Mouse (Mus musculus) midbrain, embryonic 14.5 days (tissue): ENCODE measurements at regions not wholly inside any gene's neighbourhood (a gene's known extent, or its start where the extent isn't known, plus 50 kb on each side); places are given as distances from the start of the nearest gene placed in this dataset.

Source experiments
- ATAC-seq: fragments of 200-750 bp; cut with Nextera tagmentation; 2 replicates; pipeline ENCODE4 v1.8.0; 2017; ENCODE audit warnings: moderate number of reproducible peaks, moderate library complexity; ENCODE audit not compliant: low FRiP score, low TSS enrichment
- DNase-seq: peaks from one replicate; pipeline ENCODE4 v3.0.0-alpha.2; 2015
- H3K27ac ChIP-seq: fragments of 300-500 bp; sonication (generic); replicated peaks from 2 replicates; pipeline ENCODE4 v1.5.1; 2014; ENCODE audit warnings: mild to moderate bottlenecking, low read depth, low read length, moderate library complexity
- H3K27me3 ChIP-seq: fragments of 300-500 bp; sonication (generic); 2 replicates; pipeline ENCODE4 v1.6.1; 2014; ENCODE audit warnings: low read length, control low read depth, mixed read lengths; ENCODE audit not compliant: control insufficient read depth, insufficient read depth
- H3K36me3 ChIP-seq: fragments of 300-500 bp; sonication (generic); 2 replicates; pipeline ENCODE4 v1.6.1; 2014; ENCODE audit warnings: low read length, control low read depth; ENCODE audit not compliant: control insufficient read depth, insufficient read depth
- H3K4me1 ChIP-seq: fragments of 300-500 bp; sonication (generic); 2 replicates; pipeline ENCODE4 v1.6.1; 2014; ENCODE audit warnings: mild to moderate bottlenecking, antibody characterized with exemption, low read length, control low read depth; ENCODE audit not compliant: control insufficient read depth, insufficient read depth
- H3K4me2 ChIP-seq: fragments of 300-500 bp; sonication (generic); 2 replicates; pipeline ENCODE4 v1.6.1; 2014; ENCODE audit warnings: mild to moderate bottlenecking, low read length, moderate library complexity
- H3K4me3 ChIP-seq: fragments of 300-500 bp; sonication (generic); replicated peaks from 2 replicates; pipeline ENCODE4 v1.5.1; 2014; ENCODE audit warnings: low read depth, low read length
- H3K9ac ChIP-seq: fragments of 300-500 bp; sonication (generic); replicated peaks from 2 replicates; pipeline ENCODE4 v1.6.1; 2014; ENCODE audit warnings: mild to moderate bottlenecking, low read length, moderate library complexity
- H3K9me3 ChIP-seq: fragments of 300-500 bp; sonication (generic); 2 replicates; pipeline ENCODE4 v1.6.1; 2016; ENCODE audit warnings: low read length, control low read depth, mixed read lengths; ENCODE audit not compliant: control insufficient read depth
- WGBS: fragments of 180-500 bp; shearing (Covaris S2); extraction: QIAGEN DNeasy Blood & Tissue Kit; methylation state at CpG from one replicate; pipeline ENCODE4 v1.1.7; 2014; 5-methylcytosine and 5-hydroxymethylcytosine counted together

DNA sequence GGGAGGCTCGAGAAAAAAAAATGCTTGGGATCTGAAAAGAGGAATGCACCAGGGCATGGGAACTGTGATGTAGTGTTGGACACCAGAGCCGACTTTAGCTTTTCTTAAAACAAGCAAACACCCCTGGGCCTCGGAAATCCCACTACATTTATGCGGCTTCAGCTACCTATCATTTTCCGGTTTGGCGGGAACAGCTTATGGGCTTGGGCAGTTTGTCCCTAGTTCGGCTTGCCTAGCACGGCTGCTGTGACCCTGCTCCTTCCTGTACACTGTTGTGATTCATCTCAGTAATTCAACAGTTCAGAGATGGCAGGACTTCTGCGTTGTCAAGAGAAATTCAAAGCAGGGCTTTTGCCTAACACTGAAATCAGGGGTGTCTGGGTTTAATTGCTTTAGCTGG lies 561.5 kb upstream of the Zeb2 start:
- Histone ChIP-seq H3K9me3 (no peaks in the 10 kb centered on the region), H3K9ac (no peak overlapping the region), H3K27ac (no peak overlapping the region), H3K36me3 (no peaks in the 10 kb centered on the region), H3K4me3 (no peak overlapping the region), H3K4me2 (no peak overlapping the region), H3K4me1 (no peaks in the 10 kb centered on the region), H3K27me3 (no peaks in the 10 kb centered on the region)
- DNase-seq (no peak), ATAC-seq (no peak)
- WGBS: 79% methylated on average over 9 of the region's 9 CpGs

DNA sequence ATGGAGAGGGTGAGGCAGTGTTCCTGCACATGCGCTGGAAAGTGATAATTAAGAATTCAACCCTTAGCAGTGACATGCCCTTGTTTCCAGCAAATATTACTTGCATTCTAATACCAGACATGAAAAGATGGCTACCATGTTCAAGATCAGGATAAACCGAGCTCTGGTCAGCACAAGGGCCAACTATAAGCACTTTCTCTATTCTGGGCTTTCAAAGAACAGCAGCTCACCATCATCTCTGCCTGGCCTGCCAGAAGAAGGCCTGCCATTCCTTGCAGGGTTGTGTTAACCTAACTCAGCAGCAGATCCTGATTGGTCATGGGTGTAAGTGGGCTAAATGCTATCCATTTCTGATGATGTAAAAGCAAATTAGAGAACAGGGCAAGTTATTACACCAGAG lies 558.6 kb upstream of the Zeb2 start:
- no peaks in the 10 kb centered on the region for H3K27me3 ChIP-seq
- no peak for DNase-seq
- WGBS: 90% methylated on average over 2 of the region's 2 CpGs
- H3K9me3 ChIP-seq: no peaks in the 10 kb centered on the region
- H3K4me1 ChIP-seq: no peaks in the 10 kb centered on the region
- H3K9ac ChIP-seq: no peak overlapping the region
- H3K4me2 ChIP-seq: no peak overlapping the region
- no peak overlapping the region for H3K27ac ChIP-seq
- H3K36me3 ChIP-seq: no peaks in the 10 kb centered on the region
- ATAC-seq: no peak
- H3K4me3 ChIP-seq: no peak overlapping the region

DNA sequence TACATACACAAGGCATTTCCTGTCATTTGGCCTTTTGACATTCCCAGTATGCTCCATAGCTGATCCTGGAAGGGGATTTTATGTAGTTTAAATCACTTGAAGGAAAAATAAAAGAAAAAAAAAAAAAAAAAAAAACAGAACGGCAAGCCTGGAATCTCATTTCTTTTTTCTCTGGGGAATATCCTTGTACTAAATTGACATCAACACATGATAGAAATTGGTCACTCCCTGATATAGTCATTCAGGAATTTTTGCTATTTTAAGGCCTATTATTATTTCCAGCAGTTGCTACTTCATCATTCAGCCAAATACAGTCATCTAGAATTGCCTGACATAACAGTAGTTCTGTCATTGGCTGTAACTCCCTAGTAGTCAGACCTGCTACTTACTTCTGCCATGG lies 538.8 kb upstream of the Zeb2 start:
- Histone ChIP-seq H3K9me3 (no peaks in the 10 kb centered on the region), H3K27me3 (no peaks in the 10 kb centered on the region), H3K9ac (no peak overlapping the region), H3K36me3 (no peaks in the 10 kb centered on the region), H3K4me2 (no peak overlapping the region), H3K27ac (no peak overlapping the region), H3K4me3 (no peak overlapping the region), H3K4me1 (no peaks in the 10 kb centered on the region)
- DNase-seq (no peak), ATAC-seq (no peak)
- 72% methylated on average over 1 of the region's 1 CpGs for WGBS

DNA sequence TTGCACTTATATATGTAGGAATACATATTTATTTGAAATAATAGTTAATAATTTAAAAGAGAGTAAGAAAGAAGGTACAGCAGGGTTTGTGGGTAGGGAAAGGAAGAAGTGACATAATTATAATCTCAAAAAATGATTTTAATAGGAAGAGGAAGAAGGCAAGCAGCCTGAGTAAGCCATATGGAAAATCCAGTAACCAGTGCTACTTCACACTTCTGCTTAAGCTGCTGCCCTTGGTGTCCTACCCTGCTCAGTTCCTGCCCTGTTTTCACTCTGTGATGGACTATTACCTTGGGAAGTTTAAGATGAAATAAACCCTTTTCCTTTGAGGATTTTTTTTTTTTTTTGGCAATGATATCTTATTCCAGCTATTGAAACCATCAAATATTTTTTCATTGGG lies 537.5 kb upstream of the Zeb2 start:
- no peaks in the 10 kb centered on the region for H3K36me3 ChIP-seq
- no peaks in the 10 kb centered on the region for H3K27me3 ChIP-seq
- no peak for DNase-seq
- no peak overlapping the region for H3K27ac ChIP-seq
- no peaks in the 10 kb centered on the region for H3K9me3 ChIP-seq
- no peaks in the 10 kb centered on the region for H3K4me1 ChIP-seq
- no peak overlapping the region for H3K4me2 ChIP-seq
- no peak for ATAC-seq
- H3K4me3 ChIP-seq: no peak overlapping the region
- no peak overlapping the region for H3K9ac ChIP-seq

DNA sequence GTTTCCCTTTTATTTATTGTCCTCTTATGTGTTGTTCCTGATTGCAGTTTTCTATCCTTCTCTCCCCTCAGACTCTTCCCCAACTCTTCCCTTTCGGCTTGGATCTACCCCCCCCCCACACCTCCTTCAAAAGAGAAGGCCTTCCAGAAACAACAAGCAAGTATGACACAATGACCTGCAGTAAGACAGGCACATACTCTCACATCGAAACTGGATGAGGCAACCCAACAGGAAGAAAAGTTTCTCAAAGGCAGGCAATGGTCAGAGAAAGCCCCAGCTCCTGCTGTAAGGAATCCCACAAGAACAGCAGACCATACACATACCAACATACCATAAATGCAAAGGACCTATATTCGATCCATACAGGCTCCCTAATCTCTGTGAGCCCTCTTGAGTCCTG lies 535.8 kb upstream of the Zeb2 start:
- Histone ChIP-seq H3K27ac (no peak overlapping the region), H3K27me3 (no peaks in the 10 kb centered on the region), H3K9me3 (no peaks in the 10 kb centered on the region), H3K36me3 (no peaks in the 10 kb centered on the region), H3K4me2 (no peak overlapping the region), H3K4me1 (no peaks in the 10 kb centered on the region), H3K9ac (no peak overlapping the region), H3K4me3 (no peak overlapping the region)
- DNase-seq (no peak), ATAC-seq (no peak)
- WGBS: 82% methylated on average over 3 of the region's 3 CpGs

DNA sequence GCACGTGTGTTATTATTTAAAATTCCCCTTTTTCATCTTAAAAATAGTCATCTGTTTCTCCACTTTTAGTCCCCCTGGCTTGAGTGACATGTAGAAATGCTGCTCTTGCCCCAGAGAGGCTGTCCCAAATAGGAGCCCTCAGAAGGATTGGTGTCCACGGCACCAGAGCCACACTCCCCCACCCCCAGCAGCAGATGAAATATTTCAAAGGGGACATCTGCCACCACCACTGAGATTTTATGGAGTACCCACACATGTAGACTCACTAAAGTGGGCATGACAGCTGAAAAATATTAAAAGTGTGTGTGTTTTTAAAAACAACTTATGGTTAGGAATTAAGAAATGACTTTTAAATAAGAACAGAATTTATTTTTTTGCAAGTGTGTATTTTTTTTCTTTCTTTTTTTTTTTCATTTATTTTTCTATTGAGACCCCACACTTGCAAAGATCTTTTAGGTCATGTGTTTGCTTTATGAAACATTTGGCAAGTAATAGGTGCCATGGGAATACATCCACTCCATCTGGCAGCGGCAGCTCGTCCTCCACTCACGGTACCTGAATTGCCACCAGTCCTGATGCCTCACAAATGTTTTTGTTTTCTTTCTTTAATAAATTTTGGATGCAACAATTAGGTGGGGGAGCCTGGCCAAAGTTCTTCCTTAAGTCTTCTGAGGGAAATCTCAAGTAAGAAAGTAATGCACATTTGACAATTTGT lies 533.2 kb upstream of the Zeb2 start:
- no peaks in the 10 kb centered on the region for H3K36me3 ChIP-seq
- no peak overlapping the region for H3K27ac ChIP-seq
- H3K4me2 ChIP-seq: no peak overlapping the region
- no peak for ATAC-seq
- H3K9me3 ChIP-seq: no peaks in the 10 kb centered on the region
- H3K27me3 ChIP-seq: no peaks in the 10 kb centered on the region
- no peaks in the 10 kb centered on the region for H3K4me1 ChIP-seq
- WGBS: 74% methylated on average over 5 of the region's 5 CpGs
- DNase-seq: no peak
- no peak overlapping the region for H3K4me3 ChIP-seq
- no peak overlapping the region for H3K9ac ChIP-seq

DNA sequence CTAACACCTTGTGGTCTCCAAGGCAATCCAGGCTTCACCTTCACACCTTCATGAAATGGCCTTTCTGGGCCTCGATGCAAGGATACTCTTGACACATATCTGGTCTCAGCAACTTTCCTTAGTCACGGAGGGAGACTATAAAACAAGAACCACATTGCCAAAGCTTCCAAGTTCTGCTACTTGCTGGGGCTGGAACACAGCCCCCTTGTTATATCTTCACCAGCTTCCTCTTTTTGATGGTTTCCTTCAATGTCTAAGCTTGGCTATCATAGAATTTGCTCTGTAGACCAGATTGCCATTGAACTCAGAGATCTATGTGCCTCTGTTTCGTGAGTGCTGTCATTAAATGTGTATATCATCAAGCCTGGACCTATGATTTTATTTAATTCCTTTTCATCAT lies 530.7 kb upstream of the Zeb2 start:
- ATAC-seq (no peak), DNase-seq (no peak)
- Histone ChIP-seq H3K9me3 (no peaks in the 10 kb centered on the region), H3K4me3 (no peak overlapping the region), H3K4me1 (no peaks in the 10 kb centered on the region), H3K27ac (no peak overlapping the region), H3K36me3 (no peaks in the 10 kb centered on the region), H3K9ac (no peak overlapping the region), H3K4me2 (no peak overlapping the region), H3K27me3 (no peaks in the 10 kb centered on the region)
- WGBS: 91% methylated on average over 3 of the region's 3 CpGs

DNA sequence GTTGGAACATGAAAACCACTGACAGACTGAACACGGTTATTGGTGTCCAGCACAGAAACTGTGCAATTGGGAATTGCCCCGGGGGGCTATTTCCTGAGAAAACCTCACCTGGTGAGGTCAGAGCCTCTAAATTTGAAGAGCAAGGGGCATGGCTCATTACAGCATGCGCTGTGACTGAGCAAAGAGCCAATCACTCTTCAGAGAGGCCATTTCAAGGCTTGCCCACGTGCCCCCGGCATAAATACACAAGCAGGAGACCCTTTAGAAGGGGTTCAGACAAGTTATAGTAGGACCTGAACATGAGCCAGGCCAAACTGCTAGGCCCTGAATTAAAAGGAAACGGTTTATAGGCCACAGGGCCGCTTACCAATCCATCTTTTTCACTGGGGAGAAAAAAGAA lies 512.9 kb upstream of the Zeb2 start:
- Histone ChIP-seq H3K4me3 (no peak overlapping the region), H3K27ac (no peak overlapping the region), H3K4me2 (no peak overlapping the region), H3K4me1 (no peaks in the 10 kb centered on the region), H3K9me3 (no peaks in the 10 kb centered on the region), H3K9ac (no peak overlapping the region), H3K36me3 (no peaks in the 10 kb centered on the region), H3K27me3 (no peaks in the 10 kb centered on the region)
- WGBS: 79% methylated on average over 7 of the region's 7 CpGs
- no peak for DNase-seq
- no peak for ATAC-seq

DNA sequence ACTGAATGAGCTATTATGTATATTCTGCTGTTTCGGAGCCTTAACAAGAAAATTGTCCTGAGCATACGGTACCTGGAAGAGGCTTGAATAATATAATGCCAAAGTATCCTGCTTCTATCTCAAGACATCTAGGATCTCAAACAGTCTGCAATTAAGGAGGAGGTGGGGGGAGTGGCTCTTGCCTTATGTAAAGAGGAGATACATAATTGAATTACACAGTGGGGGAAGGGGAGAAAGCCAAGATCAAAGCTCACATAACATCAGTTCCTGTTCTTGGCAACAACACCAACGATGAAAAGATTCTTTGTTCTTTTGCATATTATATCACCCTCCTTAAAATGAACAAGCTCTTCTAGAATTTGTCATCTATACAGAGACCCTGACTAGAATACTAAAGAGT lies 512.4 kb upstream of the Zeb2 start:
- no peak for ATAC-seq
- Histone ChIP-seq H3K27me3 (no peaks in the 10 kb centered on the region), H3K4me2 (no peak overlapping the region), H3K27ac (no peak overlapping the region), H3K4me1 (no peaks in the 10 kb centered on the region), H3K9ac (no peak overlapping the region), H3K36me3 (no peaks in the 10 kb centered on the region), H3K9me3 (no peaks in the 10 kb centered on the region), H3K4me3 (no peak overlapping the region)
- 66% methylated on average over 3 of the region's 3 CpGs for WGBS
- peak; percentile 29 for DNase-seq
